In genomic region chr19:45653986-45654385, GRCm38 (mm10) we compare ENCODE assay signal across 21 mouse cellular contexts.
"Had no signal": no experiment of that assay in that cellular context is flagged by ENCODE, and none has a peak within 500 bp of the region (broad histone marks: within the 10 kb centered on the region; RNA-seq: fewer than 3 reads in every experiment).

No protein-coding gene starts in this region.

- ATAC-seq: intestine, embryonic 15.5 days; midbrain, embryonic 13.5 days; midbrain, embryonic 16.5 days had no signal

- H3K4me2 ChIP-seq: intestine, embryonic 15.5 days; limb, embryonic 13.5 days; midbrain, embryonic 13.5 days; neural tube, embryonic 13.5 days had no signal

- DNase-seq: kidney, adult 11 months; kidney, adult 8-10 months; kidney, postnatal 14 days; kidney, postnatal 4 days; lung, adult 2 months; lung, postnatal 14 days; lung, postnatal 4 days; right cerebral cortex, adult 18-20 months; right cerebral cortex, postnatal 14 days; right cerebral cortex, postnatal 4 days; thymus, adult 2 months; thymus, postnatal 14 days; thymus, postnatal 4 days had no signal

- H3K27ac ChIP-seq: intestine, embryonic 15.5 days; limb, embryonic 10.5 days; limb, embryonic 13.5 days; midbrain, embryonic 13.5 days; neural tube, embryonic 13.5 days; stomach, postnatal 0 days had no signal

- H3K9ac ChIP-seq: intestine, embryonic 15.5 days; limb, embryonic 13.5 days; midbrain, embryonic 13.5 days; neural tube, embryonic 13.5 days had no signal

- H3K9me3 ChIP-seq: intestine, embryonic 15.5 days; limb, embryonic 10.5 days; limb, embryonic 13.5 days; midbrain, embryonic 13.5 days; neural tube, embryonic 13.5 days had no signal

- H3K27me3 ChIP-seq: intestine, embryonic 15.5 days; limb, embryonic 13.5 days; midbrain, embryonic 13.5 days; neural tube, embryonic 13.5 days had no signal

- H3K4me3 ChIP-seq: intestine, embryonic 15.5 days; limb, embryonic 10.5 days; limb, embryonic 13.5 days; midbrain, embryonic 13.5 days; myocyte; neural tube, embryonic 13.5 days had no signal

- H3K36me3 ChIP-seq: intestine, embryonic 15.5 days; limb, embryonic 10.5 days; limb, embryonic 13.5 days; midbrain, embryonic 13.5 days; neural tube, embryonic 13.5 days had no signal
